Mouse (Mus musculus) spleen, adult 2 months (tissue): ENCODE measurements around the gene Unc5b. TPM values are rescaled to one million over a fixed set of nuclear protein-coding genes. Genes with fewer than 3 reads are reported as not detected.
"Not testable (repeated sequence)": the region's sequence is repeated elsewhere in the genome, so short reads cannot be mapped to it uniquely, and the experiment has no call there.

Source experiments
- DNase-seq, 2 experiments: peaks; one replicate each; pipeline versions ENCODE4 v3.0.0 to v3.0.0-alpha.2; 2012 to 2021; ENCODE audit warnings: low spot score in 2 of 2, low read depth in 1 of 2
- H3K27ac ChIP-seq: fragments of 200-500 bp; 2 replicates; pipeline ENCODE4 v1.5.1; 2012; ENCODE audit warnings: low read length, inconsistent platforms; ENCODE audit not compliant: insufficient read depth
- H3K27me3 ChIP-seq: fragments of 200-500 bp; 2 replicates; pipeline ENCODE4 v1.6.1; 2012; ENCODE audit warnings: mild to moderate bottlenecking, moderate library complexity, low read length, inconsistent platforms; ENCODE audit not compliant: control insufficient read depth, insufficient read depth
- H3K36me3 ChIP-seq: fragments of 200-500 bp; 2 replicates; pipeline ENCODE4 v1.6.1; 2012; ENCODE audit warnings: mild to moderate bottlenecking, low read length, inconsistent platforms; ENCODE audit not compliant: control insufficient read depth, insufficient read depth
- H3K4me1 ChIP-seq: fragments of 200-500 bp; 2 replicates; pipeline ENCODE4 v1.6.1; 2011; ENCODE audit warnings: inconsistent platforms; ENCODE audit not compliant: control insufficient read depth, insufficient read depth, insufficient read length
- H3K4me3 ChIP-seq: fragments of 200-500 bp; 2 replicates; pipeline ENCODE4 v1.5.1; 2011; ENCODE audit warnings: mild to moderate bottlenecking, inconsistent platforms; ENCODE audit not compliant: insufficient read depth, insufficient read length; ENCODE audit errors: extremely low read depth
- CTCF ChIP-seq: fragments of 200-500 bp; IDR thresholded peaks from 2 replicates; pipeline ENCODE4 v1.5.1; 2011; ENCODE audit warnings: mild to moderate bottlenecking, inconsistent platforms; ENCODE audit not compliant: insufficient read depth, insufficient read length, insufficient replicate concordance; ENCODE audit errors: extremely low read depth
- POLR2A ChIP-seq: fragments of 200-500 bp; IDR thresholded peaks from 2 replicates; pipeline ENCODE4 v1.6.1; 2011; ENCODE audit warnings: low read depth, low read length, inconsistent platforms
- WGBS: fragments of 180-500 bp; shearing (Covaris S2); methylation state at CpG from one replicate; pipeline ENCODE4 v1.1.7; 2018; 5-methylcytosine and 5-hydroxymethylcytosine counted together
- polyA plus RNA-seq: library from polyadenylated mRNA; depleted of rRNA; stranded (reverse); fragments of >200 nt; gene quantifications from 2 replicates; pipeline ENCODE4 v1.2.3, GENCODE M21; 2012; rRNA removed

Unc5b gene
- 3.8 and 4.8 TPM in 2 replicates for polyA plus RNA-seq

- H3K36me3 ChIP-seq, result no peaks in the 10 kb centered on the region
- peaks cover 8% of the 10 kb centered on the region for H3K4me1 ChIP-seq
- TF ChIP-seq POLR2A, result no peak
- no peak for TF ChIP-seq CTCF
- H3K27ac ChIP-seq, result no peak within 1 kb of the TSS; the same call in 1 of the 2 replicates
- 1% methylated on average over 51 of the region's 53 CpGs for WGBS
- peaks cover 13% of the 10 kb centered on the region for H3K27me3 ChIP-seq
- peak within 1 kb of the TSS; percentile 35 for H3K4me3 ChIP-seq
- peak in 1 of 2 experiments; percentile 45 for DNase-seq
These were observed at the start of gene Unc5b for GRCm38 (mm10) chr10:60831379-60831778. Unc5b (minus strand) TSS chr10:60831581.

- Histone ChIP-seq H3K4me1 (no peaks in the 10 kb centered on the region), H3K4me3 (no peak overlapping the region), H3K36me3 (no peaks in the 10 kb centered on the region), H3K27ac (no peak overlapping the region), H3K27me3 (no peaks in the 10 kb centered on the region)
- 88% methylated on average over 4 of the region's 4 CpGs for WGBS
- no peak for DNase-seq
- TF ChIP-seq CTCF, result no peak
- no peak for TF ChIP-seq POLR2A
These were observed 48.4 kb upstream of the Unc5b start for GRCm38 (mm10) chr10:60879817-60880216.

- no peak for TF ChIP-seq CTCF
- no peak for TF ChIP-seq POLR2A
- WGBS, result 85% methylated on average over 5 of the region's 5 CpGs
- Histone ChIP-seq H3K36me3 (no peaks in the 10 kb centered on the region), H3K4me3 (no peak overlapping the region), H3K27ac (no peak overlapping the region), H3K27me3 (no peaks in the 10 kb centered on the region), H3K4me1 (no peaks in the 10 kb centered on the region)
- no peak for DNase-seq
These were observed 45.7 kb upstream of the Unc5b start for GRCm38 (mm10) chr10:60877075-60877474.

- Histone ChIP-seq H3K4me1 (no peaks in the 10 kb centered on the region), H3K27ac (no peak overlapping the region), H3K27me3 (no peaks in the 10 kb centered on the region), H3K4me3 (no peak overlapping the region), H3K36me3 (no peaks in the 10 kb centered on the region)
- TF ChIP-seq CTCF, result no peak
- TF ChIP-seq POLR2A, result no peak
- 88% methylated on average over 1 of the region's 1 CpGs for WGBS
- DNase-seq, result no peak
These were observed 43.6 kb upstream of the Unc5b start for GRCm38 (mm10) chr10:60875011-60875410.

GRCm38 (mm10) chr10:60863318-60863717, 31.9 kb upstream of the Unc5b start:
- TF ChIP-seq CTCF, result no peak
- TF ChIP-seq POLR2A, result no peak
- H3K27ac ChIP-seq, result no peak overlapping the region
- H3K4me1 ChIP-seq, result no peaks in the 10 kb centered on the region
- H3K4me3 ChIP-seq, result no peak overlapping the region
- no peaks in the 10 kb centered on the region for H3K27me3 ChIP-seq
- WGBS, result 83% methylated on average over 6 of the region's 6 CpGs
- H3K36me3 ChIP-seq, result no peaks in the 10 kb centered on the region
- DNase-seq, result no peak

- no peaks in the 10 kb centered on the region for H3K27me3 ChIP-seq
- DNase-seq, result no peak
- TF ChIP-seq CTCF (no peak), POLR2A (no peak)
- WGBS, result 59% methylated on average over 25 of the region's 25 CpGs
- no peaks in the 10 kb centered on the region for H3K4me1 ChIP-seq
- no peak overlapping the region for H3K4me3 ChIP-seq
- H3K36me3 ChIP-seq, result no peaks in the 10 kb centered on the region
- H3K27ac ChIP-seq, result no peak overlapping the region
These were observed 31.3 kb upstream of the Unc5b start for GRCm38 (mm10) chr10:60862477-60863293.

- not testable (repeated sequence) for H3K4me3 ChIP-seq, H3K36me3 ChIP-seq, H3K27ac ChIP-seq, H3K27me3 ChIP-seq, H3K4me1 ChIP-seq, DNase-seq
These were observed 13.9 kb upstream of the Unc5b start for GRCm38 (mm10) chr10:60845271-60845670.
